Mouse (Mus musculus): Measurements from ENCODE around the gene Pigc.

- TF ChIP-seq TAL1 (conservative IDR thresholded peaks at IDR 0.05; ENCODE audit: low read depth, low read length) = no peak
- TF ChIP-seq CTCF (IDR thresholded peaks at IDR 0.05; ENCODE audit: low read depth, low read length) = no peak
- no peak for TF ChIP-seq GATA2 (IDR thresholded peaks at IDR 0.05; ENCODE audit: borderline replicate concordance, low read depth, low read length)
These were observed 8.3 kb downstream of the Pigc start for GRCm38 (mm10) chr1:161977331-161977730.

Measured in G1E (cell line).